Mouse (Mus musculus): Measurements from ENCODE around the gene Gp1bb. TPM values are rescaled to one million over a fixed set of nuclear protein-coding genes. Genes with fewer than 3 reads are reported as not detected.

The Gp1bb gene
- polyA plus RNA-seq, 1 experiment = 3.9 TPM

DNA sequence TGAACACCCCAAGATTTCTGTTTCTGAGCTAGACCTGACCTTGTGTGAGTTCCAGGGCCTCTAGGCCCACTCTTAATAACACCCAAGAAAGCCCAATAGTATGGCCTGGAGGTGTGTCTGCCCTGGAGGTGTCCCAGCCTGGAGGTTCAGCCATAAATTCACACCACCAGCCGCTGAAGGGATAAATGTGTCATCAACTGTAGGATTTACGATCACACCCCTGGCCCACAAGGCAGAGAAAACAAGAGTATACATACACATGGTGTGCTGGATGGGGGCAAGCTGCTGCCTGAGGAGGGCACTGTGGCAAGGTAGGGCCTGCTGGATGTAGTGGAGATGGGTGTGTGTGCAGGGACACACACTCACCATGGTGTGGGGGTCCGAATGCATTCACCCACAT, 8.9 kb downstream of the Gp1bb start:
- Histone ChIP-seq H3K4me3 (ENCODE audit: insufficient read depth, low read length) (no peak overlapping the region), H3K4me1 (ENCODE audit: control insufficient read depth, insufficient read depth, low read length) (no peaks in the 10 kb centered on the region), H3K27ac (ENCODE audit: insufficient read depth, low read length) (no peak overlapping the region)
- TF ChIP-seq CTCF (IDR thresholded peaks at IDR 0.05; ENCODE audit: borderline replicate concordance, insufficient read depth, low read length) = no peak
- no peak for TF ChIP-seq POLR2A (IDR thresholded peaks at IDR 0.05; ENCODE audit: low read depth, low read length)

DNA sequence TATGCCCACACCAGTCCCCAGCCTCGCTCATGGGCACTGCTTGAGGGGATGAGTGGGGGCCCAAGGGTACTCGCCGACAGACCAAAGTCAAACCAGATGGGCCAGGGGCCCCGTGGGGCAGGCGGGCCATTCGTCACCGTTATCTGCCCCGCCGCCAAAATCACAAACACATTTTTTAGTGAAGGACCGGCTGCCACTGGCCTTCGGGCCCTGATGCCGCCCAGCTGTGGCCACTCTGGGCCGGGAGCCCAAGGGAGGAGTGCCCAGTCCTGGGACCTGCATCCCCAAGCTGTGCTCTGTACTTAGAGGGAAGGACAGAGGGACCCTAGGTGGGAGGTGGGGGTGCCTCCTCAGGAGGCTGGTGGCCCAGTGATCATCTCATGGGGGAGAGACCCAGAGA, 10.5 kb downstream of the Gp1bb start:
- TF ChIP-seq POLR2A (IDR thresholded peaks at IDR 0.05; ENCODE audit: low read depth, low read length) = no peak
- no peak for TF ChIP-seq CTCF (IDR thresholded peaks at IDR 0.05; ENCODE audit: borderline replicate concordance, insufficient read depth, low read length)
- no peak overlapping the region for H3K4me3 ChIP-seq (ENCODE audit: insufficient read depth, low read length)
- H3K27ac ChIP-seq (ENCODE audit: insufficient read depth, low read length) = no peak overlapping the region
- no peaks in the 10 kb centered on the region for H3K4me1 ChIP-seq (ENCODE audit: control insufficient read depth, insufficient read depth, low read length)

DNA sequence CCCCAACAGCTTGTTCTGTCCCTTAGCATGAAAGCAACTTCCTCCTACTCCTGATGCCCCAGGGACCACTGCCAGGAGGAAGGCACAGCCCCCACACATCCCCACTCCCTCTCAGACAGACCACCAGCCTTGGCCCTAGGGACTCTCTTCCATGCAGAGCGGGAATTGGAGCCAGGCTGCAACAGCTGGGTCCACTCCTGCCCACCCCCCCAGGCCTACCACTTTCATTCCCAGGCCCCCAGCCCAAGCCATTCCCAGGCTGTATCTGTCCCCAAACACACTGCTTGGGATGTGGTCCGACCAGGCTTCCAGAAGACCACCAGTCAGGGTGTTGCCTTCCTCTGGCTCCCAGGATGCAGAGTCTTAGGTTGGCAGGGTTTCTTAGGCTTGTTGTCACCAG, 13.1 kb downstream of the Gp1bb start:
- no peak overlapping the region for H3K4me3 ChIP-seq (ENCODE audit: insufficient read depth, low read length)
- H3K4me1 ChIP-seq (ENCODE audit: control insufficient read depth, insufficient read depth, low read length) = no peaks in the 10 kb centered on the region
- no peak for TF ChIP-seq POLR2A (IDR thresholded peaks at IDR 0.05; ENCODE audit: low read depth, low read length)
- TF ChIP-seq CTCF (IDR thresholded peaks at IDR 0.05; ENCODE audit: borderline replicate concordance, insufficient read depth, low read length) = no peak
- no peak overlapping the region for H3K27ac ChIP-seq (ENCODE audit: insufficient read depth, low read length)

DNA sequence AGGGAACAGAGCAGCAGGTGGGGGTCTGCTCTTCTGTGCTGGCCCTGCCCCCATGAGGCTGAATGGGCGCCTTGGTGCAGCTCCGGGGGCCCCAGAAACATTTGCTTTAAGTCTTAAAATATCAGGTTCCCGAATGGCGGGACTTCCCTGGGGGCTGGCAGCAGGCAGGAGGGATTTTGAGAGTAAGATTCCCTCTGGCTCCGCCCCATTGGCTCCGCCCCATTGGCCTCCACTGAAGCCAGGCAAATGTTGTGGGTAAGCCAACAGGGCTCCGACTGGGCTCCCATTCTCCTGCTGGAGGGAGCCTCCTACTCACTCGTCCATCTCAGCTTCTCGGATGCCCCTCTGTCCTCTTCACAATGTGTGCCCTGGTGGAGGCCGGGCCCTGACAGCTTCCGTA, 14.0 kb downstream of the Gp1bb start:
- no peaks in the 10 kb centered on the region for H3K4me1 ChIP-seq (ENCODE audit: control insufficient read depth, insufficient read depth, low read length)
- no peak overlapping the region for H3K4me3 ChIP-seq (ENCODE audit: insufficient read depth, low read length)
- H3K27ac ChIP-seq (ENCODE audit: insufficient read depth, low read length) = no peak overlapping the region
- TF ChIP-seq POLR2A (IDR thresholded peaks at IDR 0.05; ENCODE audit: low read depth, low read length) = no peak
- no peak for TF ChIP-seq CTCF (IDR thresholded peaks at IDR 0.05; ENCODE audit: borderline replicate concordance, insufficient read depth, low read length)

DNA sequence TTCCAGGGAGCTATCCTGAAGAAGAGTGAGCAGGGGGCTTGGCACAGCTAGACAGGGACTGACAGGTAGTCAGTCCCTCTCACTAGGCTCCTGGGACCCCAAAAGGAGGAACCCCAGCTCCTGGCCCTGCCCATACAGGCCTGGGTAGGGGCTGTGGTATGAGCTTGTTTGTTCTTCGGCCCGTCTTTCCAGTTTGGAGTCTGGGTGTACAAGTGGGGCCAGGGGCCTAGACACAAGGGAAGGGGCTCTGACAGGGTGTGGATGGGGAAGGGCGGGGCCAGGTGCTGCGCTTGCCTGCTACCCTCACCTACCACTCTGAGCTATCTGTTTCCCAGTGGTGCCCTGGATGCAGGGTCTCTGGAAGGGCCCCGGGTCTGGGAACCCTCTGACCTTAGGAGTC, 16.5 kb downstream of the Gp1bb start:
- TF ChIP-seq POLR2A (IDR thresholded peaks at IDR 0.05; ENCODE audit: low read depth, low read length) (no peak), CTCF (IDR thresholded peaks at IDR 0.05; ENCODE audit: borderline replicate concordance, insufficient read depth, low read length) (no peak)
- Histone ChIP-seq H3K4me1 (ENCODE audit: control insufficient read depth, insufficient read depth, low read length) (no peaks in the 10 kb centered on the region), H3K4me3 (ENCODE audit: insufficient read depth, low read length) (no peak overlapping the region), H3K27ac (ENCODE audit: insufficient read depth, low read length) (no peak overlapping the region)

DNA sequence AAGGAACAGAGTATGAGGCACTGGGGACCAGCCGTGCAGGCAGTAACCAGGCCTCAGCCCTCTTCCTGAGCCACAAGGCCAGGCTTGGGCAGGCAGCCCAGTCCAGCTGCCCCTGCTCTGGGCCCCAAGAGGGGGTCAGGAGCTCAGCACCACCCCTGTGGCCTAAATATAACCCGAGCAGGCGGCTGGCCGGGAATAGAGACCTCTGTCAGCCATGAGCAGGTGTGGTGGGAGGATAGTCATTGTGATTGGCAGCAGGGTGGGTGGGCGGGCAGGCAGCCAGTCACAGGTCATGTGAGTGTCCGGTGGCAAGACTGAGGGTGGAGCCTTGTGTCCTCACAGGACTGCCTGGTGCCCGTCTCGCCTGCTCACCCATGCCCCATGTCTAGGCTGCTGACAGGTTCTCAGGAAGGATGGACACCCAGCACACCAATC, 17.9 kb downstream of the Gp1bb start:
- Histone ChIP-seq H3K4me3 (ENCODE audit: insufficient read depth, low read length) (no peak overlapping the region), H3K27ac (ENCODE audit: insufficient read depth, low read length) (no peak overlapping the region), H3K4me1 (ENCODE audit: control insufficient read depth, insufficient read depth, low read length) (no peaks in the 10 kb centered on the region)
- no peak for TF ChIP-seq POLR2A (IDR thresholded peaks at IDR 0.05; ENCODE audit: low read depth, low read length)
- TF ChIP-seq CTCF (IDR thresholded peaks at IDR 0.05; ENCODE audit: borderline replicate concordance, insufficient read depth, low read length) = no peak

DNA sequence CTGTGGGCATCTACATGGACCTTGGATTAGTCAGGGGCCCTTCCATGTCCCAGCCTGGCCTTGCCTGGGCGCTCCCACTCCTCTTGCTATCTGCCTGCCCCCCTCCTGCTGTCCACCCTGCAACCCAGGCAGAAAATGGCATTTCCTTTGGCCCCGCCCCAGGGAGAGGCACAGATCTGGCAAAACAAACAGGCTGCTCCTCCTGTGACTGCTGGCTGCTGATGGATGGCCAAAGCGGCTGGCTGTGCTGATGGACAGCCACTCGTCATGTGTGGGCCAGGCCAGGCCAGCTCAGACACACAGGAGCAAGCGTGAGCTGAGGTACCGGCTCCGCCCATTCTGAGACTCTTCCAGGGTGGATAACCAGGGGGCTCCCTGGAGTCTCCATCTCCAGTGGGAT, 20.8 kb downstream of the Gp1bb start:
- H3K4me1 ChIP-seq (ENCODE audit: control insufficient read depth, insufficient read depth, low read length) = no peaks in the 10 kb centered on the region
- TF ChIP-seq CTCF (IDR thresholded peaks at IDR 0.05; ENCODE audit: borderline replicate concordance, insufficient read depth, low read length) = no peak
- no peak for TF ChIP-seq POLR2A (IDR thresholded peaks at IDR 0.05; ENCODE audit: low read depth, low read length)
- no peak overlapping the region for H3K4me3 ChIP-seq (ENCODE audit: insufficient read depth, low read length)
- no peak overlapping the region for H3K27ac ChIP-seq (ENCODE audit: insufficient read depth, low read length)

DNA sequence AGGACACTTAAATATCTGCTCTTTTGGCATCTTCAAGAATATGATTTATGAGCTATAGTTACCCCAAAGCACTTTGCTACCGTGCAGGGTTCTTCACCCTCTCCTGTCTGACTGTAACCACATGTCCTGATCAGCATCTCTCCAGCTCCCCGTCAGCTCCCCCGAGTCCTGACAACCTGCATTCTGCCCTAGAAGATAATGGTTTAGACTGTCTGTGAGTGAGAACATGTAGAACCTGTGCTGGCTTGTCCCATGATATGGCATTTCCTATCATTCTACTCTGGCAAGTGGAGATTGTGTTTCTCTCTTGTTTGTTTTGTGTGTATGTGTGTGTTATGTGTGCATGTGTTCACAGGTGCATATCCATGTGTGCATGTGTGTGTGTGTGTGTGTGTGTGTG, 24.2 kb downstream of the Gp1bb start:
- Histone ChIP-seq H3K4me3 (ENCODE audit: insufficient read depth, low read length) (no peak overlapping the region), H3K4me1 (ENCODE audit: control insufficient read depth, insufficient read depth, low read length) (no peaks in the 10 kb centered on the region), H3K27ac (ENCODE audit: insufficient read depth, low read length) (no peak overlapping the region)
- no peak for TF ChIP-seq CTCF (IDR thresholded peaks at IDR 0.05; ENCODE audit: borderline replicate concordance, insufficient read depth, low read length)
- TF ChIP-seq POLR2A (IDR thresholded peaks at IDR 0.05; ENCODE audit: low read depth, low read length) = no peak

DNA sequence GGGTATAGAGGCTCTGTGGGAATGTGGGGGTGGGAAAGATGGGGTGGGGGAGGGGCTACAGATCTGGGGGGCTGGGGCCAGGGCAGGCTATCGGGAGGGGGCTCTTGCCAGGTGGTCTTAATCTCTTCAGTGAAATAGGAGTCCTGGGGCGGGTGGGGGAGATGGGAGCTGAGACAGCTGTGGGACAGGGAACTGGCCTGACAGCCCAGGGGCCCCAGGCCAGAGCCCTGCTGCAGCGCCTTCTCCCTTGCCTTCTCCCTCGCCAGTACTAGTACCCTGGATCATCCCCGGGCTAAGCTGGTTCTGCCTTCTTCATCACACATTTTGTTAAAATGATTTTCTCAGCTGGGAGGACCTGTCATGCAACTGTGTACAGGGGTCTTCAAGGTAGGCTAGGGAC, 25.9 kb downstream of the Gp1bb start:
- H3K27ac ChIP-seq (ENCODE audit: insufficient read depth, low read length) = no peak overlapping the region
- TF ChIP-seq CTCF (IDR thresholded peaks at IDR 0.05; ENCODE audit: borderline replicate concordance, insufficient read depth, low read length) = no peak
- TF ChIP-seq POLR2A (IDR thresholded peaks at IDR 0.05; ENCODE audit: low read depth, low read length) = no peak
- no peaks in the 10 kb centered on the region for H3K4me1 ChIP-seq (ENCODE audit: control insufficient read depth, insufficient read depth, low read length)
- H3K4me3 ChIP-seq (ENCODE audit: insufficient read depth, low read length) = no peak overlapping the region

DNA sequence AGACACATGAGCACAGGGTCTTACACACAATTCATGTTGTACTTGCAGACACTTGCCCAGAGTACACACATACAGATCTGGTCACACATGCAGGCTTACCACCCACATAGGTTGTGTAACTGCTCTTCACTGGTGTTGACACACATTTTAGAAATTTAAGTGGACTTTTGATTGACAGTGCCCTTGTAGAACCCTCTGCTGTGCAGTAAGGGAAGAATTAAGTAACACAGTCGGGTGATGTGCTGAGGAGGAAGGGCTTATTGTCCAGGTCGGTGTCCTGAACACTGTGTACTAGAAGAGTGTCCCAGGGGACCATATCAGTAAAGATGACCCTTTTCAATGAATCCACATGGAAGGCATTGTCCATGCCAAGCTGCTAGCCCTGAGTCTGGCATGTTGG, 28.3 kb downstream of the Gp1bb start:
- H3K4me3 ChIP-seq (ENCODE audit: insufficient read depth, low read length) = no peak overlapping the region
- no peaks in the 10 kb centered on the region; the same call in 1 of the 2 replicates for H3K4me1 ChIP-seq (ENCODE audit: control insufficient read depth, insufficient read depth, low read length)
- H3K27ac ChIP-seq (ENCODE audit: insufficient read depth, low read length) = no peak overlapping the region
- TF ChIP-seq CTCF (IDR thresholded peaks at IDR 0.05; ENCODE audit: borderline replicate concordance, insufficient read depth, low read length) = no peak
- TF ChIP-seq POLR2A (IDR thresholded peaks at IDR 0.05; ENCODE audit: low read depth, low read length) = no peak
